ENCODE assay signal across 28 mouse cellular contexts in genomic region chr9:95572558-95572957, GRCm38 (mm10). TPM values are rescaled to one million over a fixed set of nuclear protein-coding genes. Genes with fewer than 3 reads are reported as not detected.
DNase-seq lines count a peak whose midpoint lies in the region; ATAC-seq and TF ChIP-seq lines count a peak whose summit lies in the region.
"Had no signal": no experiment of that assay in that cellular context is flagged by ENCODE, and none has a peak within 500 bp of the region (broad histone marks: within the 10 kb centered on the region; RNA-seq: fewer than 3 reads in every experiment).

No protein-coding gene starts in this region.

- no peaks in the 10 kb centered on the region for H3K9me3 ChIP-seq in intestine, postnatal 0 days (ENCODE audit: control insufficient read depth)
- no peaks in the 10 kb centered on the region for H3K9me3 ChIP-seq in intestine, embryonic 16.5 days (ENCODE audit: control insufficient read depth, low read length)
- no peaks in the 10 kb centered on the region for H3K9me3 ChIP-seq in liver, embryonic 11.5 days (ENCODE audit: control insufficient read depth, low read length)
- no peaks in the 10 kb centered on the region for H3K9me3 ChIP-seq in liver, postnatal 0 days (ENCODE audit: low read length)
- H3K9me3 ChIP-seq: embryonic facial prominence, embryonic 10.5 days; embryonic facial prominence, embryonic 13.5 days; forebrain, embryonic 12.5 days; forebrain, embryonic 15.5 days; G1E; hindbrain, embryonic 12.5 days; hindbrain, embryonic 15.5 days had no signal

- H3K36me3 ChIP-seq in intestine, postnatal 0 days (ENCODE audit: control insufficient read depth, insufficient read depth): no peaks in the 10 kb centered on the region
- H3K36me3 ChIP-seq in intestine, embryonic 16.5 days (ENCODE audit: control insufficient read depth, insufficient read depth, low read length): no peaks in the 10 kb centered on the region
- no peaks in the 10 kb centered on the region for H3K36me3 ChIP-seq in liver, adult 2 months (ENCODE audit: control insufficient read depth, insufficient read depth, low read length)
- H3K36me3 ChIP-seq in liver, embryonic 11.5 days (ENCODE audit: control insufficient read depth, insufficient read depth, low read length): no peaks in the 10 kb centered on the region
- no peaks in the 10 kb centered on the region for H3K36me3 ChIP-seq in liver, postnatal 0 days (replicated peaks; ENCODE audit: insufficient read depth, low read length)
- H3K36me3 ChIP-seq: embryonic facial prominence, embryonic 10.5 days; embryonic facial prominence, embryonic 13.5 days; forebrain, embryonic 12.5 days; forebrain, embryonic 15.5 days; G1E; hindbrain, embryonic 12.5 days; hindbrain, embryonic 15.5 days had no signal

- DNase-seq in liver, adult 2 months (ENCODE audit: extremely low read depth, low read depth, low spot score): peak; percentile 92
- DNase-seq in liver, embryonic 11.5 days (ENCODE audit: low spot score): no peak
- peak; percentile 42 for DNase-seq in adipocyte (ENCODE audit: low spot score)
- DNase-seq in liver, postnatal 0 days: no peak
- DNase-seq in retina, postnatal 1 day: no peak
- DNase-seq: adrenal gland, adult 2 months; adrenal gland, postnatal 14 days; B cell, adult 2 months; cerebellum, adult 11-12 months; cerebellum, adult 8-10 months; cerebellum, postnatal 10 days; cerebellum, postnatal 36 days; embryo, embryonic 11 days; gastrocnemius, postnatal 25 days; heart, adult 2 months had no signal

- H3K4me2 ChIP-seq in intestine, postnatal 0 days (replicated peaks; ENCODE audit: low read depth): no peak overlapping the region
- H3K4me2 ChIP-seq in intestine, embryonic 16.5 days (ENCODE audit: low read depth, low read length): no peak overlapping the region
- no peak overlapping the region for H3K4me2 ChIP-seq in liver, embryonic 11.5 days
- no peak overlapping the region for H3K4me2 ChIP-seq in liver, postnatal 0 days (ENCODE audit: low read depth, low read length)
- H3K4me2 ChIP-seq: embryonic facial prominence, embryonic 13.5 days; forebrain, embryonic 12.5 days; forebrain, embryonic 15.5 days; heart, embryonic 11.5 days; hindbrain, embryonic 12.5 days; hindbrain, embryonic 15.5 days had no signal

- peak; percentile 39; the same call in 1 of the 2 replicates for ATAC-seq in intestine, postnatal 0 days
- ATAC-seq in intestine, embryonic 16.5 days: no peak
- no peak for ATAC-seq in liver, embryonic 11.5 days (replicated peaks; ENCODE audit: low FRiP score)
- peak; percentile 60; the same call in 1 of the 2 replicates for ATAC-seq in liver, postnatal 0 days
- ATAC-seq: forebrain, embryonic 15.5 days; Patski had no signal

- WGBS in intestine, postnatal 0 days: 48% methylated on average over 5 of the region's 5 CpGs
- 65% methylated on average over 5 of the region's 5 CpGs for WGBS in intestine, embryonic 16.5 days
- 5% methylated on average over 5 of the region's 5 CpGs for WGBS in liver, adult 2 months
- 53% methylated on average over 5 of the region's 5 CpGs for WGBS in liver, embryonic 11.5 days
- 47% methylated on average over 5 of the region's 5 CpGs for WGBS in liver, postnatal 0 days (ENCODE audit: insufficient replicate concordance)

- no peak overlapping the region for H3K4me3 ChIP-seq in intestine, postnatal 0 days (ENCODE audit: low read depth, low read length)
- H3K4me3 ChIP-seq in intestine, embryonic 16.5 days (ENCODE audit: low read length): no peak overlapping the region
- no peak overlapping the region for H3K4me3 ChIP-seq in liver, adult 2 months (ENCODE audit: insufficient read depth, low read depth, low read length)
- no peak overlapping the region for H3K4me3 ChIP-seq in liver, embryonic 11.5 days (ENCODE audit: low read depth, low read length)
- H3K4me3 ChIP-seq in liver, postnatal 0 days (ENCODE audit: low read depth, low read length): no peak overlapping the region
- H3K4me3 ChIP-seq: embryonic facial prominence, embryonic 10.5 days; embryonic facial prominence, embryonic 13.5 days; erythroblast, embryonic 14.5 days; forebrain, embryonic 12.5 days; forebrain, embryonic 15.5 days; heart, adult 2 months; hindbrain, embryonic 12.5 days; hindbrain, embryonic 15.5 days had no signal

- no peak overlapping the region for H3K9ac ChIP-seq in intestine, postnatal 0 days (ENCODE audit: low read depth, low read length)
- H3K9ac ChIP-seq in intestine, embryonic 16.5 days (ENCODE audit: low read depth, low read length): no peak overlapping the region
- H3K9ac ChIP-seq in liver, adult 2 months (ENCODE audit: low read depth, low read length): no peak overlapping the region
- no peak overlapping the region for H3K9ac ChIP-seq in liver, embryonic 11.5 days (ENCODE audit: low read depth, low read length)
- no peak overlapping the region for H3K9ac ChIP-seq in liver, postnatal 0 days (replicated peaks)
- H3K9ac ChIP-seq: embryonic facial prominence, embryonic 13.5 days; forebrain, embryonic 12.5 days; forebrain, embryonic 15.5 days; hindbrain, embryonic 12.5 days; hindbrain, embryonic 15.5 days had no signal

- TF ChIP-seq EP300 in liver, postnatal 0 days (IDR thresholded peaks at IDR 0.05; ENCODE audit: low read depth): no peak

- no peaks in the 10 kb centered on the region for H3K27me3 ChIP-seq in intestine, postnatal 0 days (replicated peaks; ENCODE audit: control insufficient read depth, insufficient read depth, low read length)
- no peaks in the 10 kb centered on the region for H3K27me3 ChIP-seq in intestine, embryonic 16.5 days (replicated peaks; ENCODE audit: control insufficient read depth, insufficient read depth, low read length)
- H3K27me3 ChIP-seq in liver, adult 2 months (ENCODE audit: control insufficient read depth, insufficient read depth, low read length): no peaks in the 10 kb centered on the region
- no peaks in the 10 kb centered on the region for H3K27me3 ChIP-seq in liver, embryonic 11.5 days (replicated peaks; ENCODE audit: control insufficient read depth, insufficient read depth, low read length)
- no peaks in the 10 kb centered on the region for H3K27me3 ChIP-seq in liver, postnatal 0 days (ENCODE audit: insufficient read depth, low read length)
- H3K27me3 ChIP-seq: CH12.LX; embryonic facial prominence, embryonic 13.5 days; forebrain, embryonic 12.5 days; forebrain, embryonic 15.5 days; hindbrain, embryonic 12.5 days; hindbrain, embryonic 15.5 days; Patski had no signal

- TF ChIP-seq CTCF in intestine, postnatal 0 days (IDR thresholded peaks at IDR 0.05; ENCODE audit: low read depth): no peak
- TF ChIP-seq CTCF in liver, adult 2 months (IDR thresholded peaks at IDR 0.05; ENCODE audit: low read depth, low read length): no peak
- no peak for TF ChIP-seq CTCF in liver, postnatal 0 days (IDR thresholded peaks at IDR 0.05; ENCODE audit: low read depth)

- no peaks in the 10 kb centered on the region for H3K79me2 ChIP-seq in liver, adult 2 months (ENCODE audit: control insufficient read depth, insufficient read depth, low read length)

- no peak for TF ChIP-seq POLR2A in liver, adult 2 months (IDR thresholded peaks at IDR 0.05; ENCODE audit: extremely low read depth, insufficient read depth, low read length)

- peak overlapping the region; percentile 50; the same call in 1 of the 2 replicates for H3K27ac ChIP-seq in intestine, postnatal 0 days (ENCODE audit: low read depth, low read length)
- no peak overlapping the region for H3K27ac ChIP-seq in intestine, embryonic 16.5 days (ENCODE audit: low read length)
- H3K27ac ChIP-seq in liver, adult 2 months (replicated peaks; ENCODE audit: insufficient read depth, low read depth, low read length): peak overlapping the region; percentile 67
- H3K27ac ChIP-seq in liver, embryonic 11.5 days (ENCODE audit: low read depth, low read length): no peak overlapping the region
- H3K27ac ChIP-seq in liver, postnatal 0 days (ENCODE audit: low read depth): no peak overlapping the region
- H3K27ac ChIP-seq: embryonic facial prominence, embryonic 10.5 days; embryonic facial prominence, embryonic 13.5 days; forebrain, embryonic 12.5 days; forebrain, embryonic 15.5 days; heart, adult 2 months; hindbrain, embryonic 12.5 days; hindbrain, embryonic 15.5 days had no signal

- H3K4me1 ChIP-seq in intestine, postnatal 0 days (replicated peaks; ENCODE audit: control insufficient read depth, insufficient read depth, low read length): peaks cover 3% of the 10 kb centered on the region; the same call in 1 of the 2 replicates
- H3K4me1 ChIP-seq in intestine, embryonic 16.5 days (ENCODE audit: control insufficient read depth, insufficient read depth, low read length): no peaks in the 10 kb centered on the region
- H3K4me1 ChIP-seq in liver, adult 2 months (ENCODE audit: control insufficient read depth, insufficient read depth, low read length): peaks cover 31% of the 10 kb centered on the region
- H3K4me1 ChIP-seq in liver, embryonic 11.5 days (replicated peaks; ENCODE audit: control insufficient read depth, insufficient read depth, low read length): no peaks in the 10 kb centered on the region; the same call in 1 of the 2 replicates
- peaks cover 5% of the 10 kb centered on the region; the same call in 1 of the 2 replicates for H3K4me1 ChIP-seq in liver, postnatal 0 days (ENCODE audit: insufficient read depth)
- H3K4me1 ChIP-seq: embryonic facial prominence, embryonic 10.5 days; embryonic facial prominence, embryonic 13.5 days; forebrain, embryonic 12.5 days; forebrain, embryonic 15.5 days; hindbrain, embryonic 12.5 days; hindbrain, embryonic 15.5 days had no signal

RNA-seq across cellular contexts. Expression of gene Paqr9, which starts 13.1 kb away (rescaled TPM):
- polyA plus RNA-seq in intestine, postnatal 0 days (2015; fragmentation: Nextera tagmentation; extraction: Ambion mirVana): 22.1 and 23.2 TPM in 2 replicates
- polyA plus RNA-seq in intestine, embryonic 16.5 days (2015; fragmentation: Nextera tagmentation; extraction: Ambion mirVana): 0.67 and 0.87 TPM in 2 replicates
- 56.1 and 56.8 TPM in 2 replicates for total RNA-seq in liver, adult 2 months (2014; rRNA removed)
- 107 and 154 TPM in 2 replicates for polyA plus RNA-seq in liver, adult 2 months (2012; rRNA removed)
- polyA plus RNA-seq in liver, embryonic 11.5 days (2014; fragmentation: Nextera tagmentation; extraction: Ambion mirVana): 13.8 and 14.4 TPM in 2 replicates
- polyA plus RNA-seq in liver, postnatal 0 days (2015; fragmentation: Nextera tagmentation; extraction: Ambion mirVana): 63.6 and 68.7 TPM in 2 replicates
- total RNA-seq: CH12.LX had no signal
- polyA plus RNA-seq: G1E had no signal

Comparison
In these comparisons a context has a peak if more than half of its experiments do, and no peak if none do; other contexts are left out.
1. ATAC-seq: peak in intestine, postnatal 0 days (single experiment) and liver, postnatal 0 days (single experiment); none in intestine, embryonic 16.5 days (single experiment) and liver, embryonic 11.5 days (single experiment).
2. H3K27ac ChIP-seq: peak in intestine, postnatal 0 days (single experiment) and liver, adult 2 months (single experiment); none in intestine, embryonic 16.5 days (single experiment), liver, embryonic 11.5 days (single experiment) and liver, postnatal 0 days (single experiment).
3. DNase-seq: peak in liver, adult 2 months (single experiment) and adipocyte (single experiment); none in liver, embryonic 11.5 days (single experiment), liver, postnatal 0 days (single experiment) and retina, postnatal 1 day (single experiment).